Mouse (Mus musculus): ENCODE results near the gene Fbxo44.

- TF ChIP-seq TAL1 (IDR thresholded peaks at IDR 0.05; ENCODE audit: low read length) (no peak), NELFE (IDR thresholded peaks at IDR 0.05; ENCODE audit: low read depth, low read length) (no peak), SMC3 (IDR thresholded peaks at IDR 0.05; ENCODE audit: low read depth, low read length) (no peak), CTCF (IDR thresholded peaks at IDR 0.05 in 2 of 3, conservative IDR thresholded peaks at IDR 0.05 in 1 of 3; ENCODE audit: control insufficient read depth in 1 of 3, insufficient read depth in 1 of 3, low read depth in 2 of 3, low read length in 3 of 3, poor library complexity in 1 of 3, severe bottlenecking in 1 of 3) (no peak), E2F4 (IDR thresholded peaks at IDR 0.05; ENCODE audit: borderline replicate concordance, low read depth, low read length) (no peak), POLR2A (IDR thresholded peaks at IDR 0.05; ENCODE audit: control insufficient read depth in 1 of 2, insufficient read depth in 1 of 2, low read depth in 1 of 2, low read length in 2 of 2, poor library complexity in 1 of 2) (no peak), EP300 (IDR thresholded peaks at IDR 0.05; ENCODE audit: low read depth in 1 of 2, low read length in 2 of 2) (no peak), ZKSCAN1 (IDR thresholded peaks at IDR 0.05; ENCODE audit: low read depth, low read length) (no peak), UBTF (IDR thresholded peaks at IDR 0.05; ENCODE audit: borderline replicate concordance, insufficient read depth, low read depth, low read length) (no peak), MXI1 (IDR thresholded peaks at IDR 0.05; ENCODE audit: low read depth, low read length) (no peak), HCFC1 (IDR thresholded peaks at IDR 0.05; ENCODE audit: low read depth, low read length) (no peak), POLR2AphosphoS5 (IDR thresholded peaks at IDR 0.05; ENCODE audit: borderline replicate concordance, low read depth, low read length) (no peak), SIN3A (IDR thresholded peaks at IDR 0.05; ENCODE audit: low read length) (no peak)
Observed at GRCm38 (mm10) chr4:148130561-148131413, 29.5 kb downstream of the Fbxo44 start, which contains the start of gene Draxin.
